Mouse (Mus musculus): Measurements from ENCODE around the gene Itgad. TPM values are rescaled to one million over a fixed set of nuclear protein-coding genes. Genes with fewer than 3 reads are reported as not detected.

The Itgad gene
- polyA plus RNA-seq, 1 experiment, result 0.13 TPM

GRCm38 (mm10) chr7:128128741-128129720 lies 25.1 kb upstream of the Itgad start, which contains the start of gene Itgax:
Gene Itgax (plus strand): TSS chr7:128129547.
- no peak within 1 kb of the TSS for H3K4me3 ChIP-seq
- H3ac ChIP-seq (ENCODE audit: control insufficient read depth, insufficient read length), result no peak within 1 kb of the TSS
- H3K79me2 ChIP-seq (ENCODE audit: control insufficient read depth, insufficient read depth), result no peaks in the 10 kb centered on the region
- no peak within 1 kb of the TSS for H3K4me2 ChIP-seq (ENCODE audit: low read depth)
- H3K27me3 ChIP-seq (ENCODE audit: control insufficient read depth, insufficient read depth, insufficient read length), result peaks cover 48% of the 10 kb centered on the region
- no peaks in the 10 kb centered on the region for H3K36me3 ChIP-seq (ENCODE audit: control insufficient read depth, insufficient read depth)
- TF ChIP-seq MYOG (IDR thresholded peaks at IDR 0.05; ENCODE audit: control insufficient read depth in 1 of 3, insufficient read depth in 1 of 3, insufficient read length in 2 of 3, low read depth in 2 of 3) (no peak), E2F4 (IDR thresholded peaks at IDR 0.05; ENCODE audit: insufficient read depth) (no peak), TCF3 (IDR thresholded peaks at IDR 0.05; ENCODE audit: insufficient read length, low read depth) (no peak), CEBPB (IDR thresholded peaks at IDR 0.05; ENCODE audit: insufficient read depth, poor library complexity, severe bottlenecking) (no peak), MAX (IDR thresholded peaks at IDR 0.05; ENCODE audit: low read depth) (no peak), POLR2AphosphoS2 (IDR thresholded peaks at IDR 0.05; ENCODE audit: insufficient read length, low read depth) (no peak), POLR2A (IDR thresholded peaks at IDR 0.05; ENCODE audit: insufficient read length, low read depth) (no peak), REST (IDR thresholded peaks at IDR 0.05; ENCODE audit: insufficient read depth, insufficient read length) (no peak), TCF12 (IDR thresholded peaks at IDR 0.05; ENCODE audit: insufficient read depth, poor library complexity, severe bottlenecking) (no peak), MYOD1 (IDR thresholded peaks at IDR 0.05; ENCODE audit: control insufficient read depth in 1 of 3, insufficient read length in 2 of 3, low read depth in 2 of 3) (no peak), USF1 (IDR thresholded peaks at IDR 0.05; ENCODE audit: low read depth) (no peak), SRF (IDR thresholded peaks at IDR 0.05; ENCODE audit: control insufficient read depth, insufficient read length, low read depth) (no peak)

GRCm38 (mm10) chr7:128132148-128132547 lies 22.0 kb upstream of the Itgad start:
- TF ChIP-seq TCF3 (IDR thresholded peaks at IDR 0.05; ENCODE audit: insufficient read length, low read depth) (no peak), CEBPB (IDR thresholded peaks at IDR 0.05; ENCODE audit: insufficient read depth, poor library complexity, severe bottlenecking) (no peak), TCF12 (IDR thresholded peaks at IDR 0.05; ENCODE audit: insufficient read depth, poor library complexity, severe bottlenecking) (no peak), MAX (IDR thresholded peaks at IDR 0.05; ENCODE audit: low read depth) (no peak), POLR2AphosphoS2 (IDR thresholded peaks at IDR 0.05; ENCODE audit: insufficient read length, low read depth) (no peak), SRF (IDR thresholded peaks at IDR 0.05; ENCODE audit: control insufficient read depth, insufficient read length, low read depth) (no peak), E2F4 (IDR thresholded peaks at IDR 0.05; ENCODE audit: insufficient read depth) (no peak), USF1 (IDR thresholded peaks at IDR 0.05; ENCODE audit: low read depth) (no peak), MYOG (IDR thresholded peaks at IDR 0.05; ENCODE audit: control insufficient read depth in 1 of 3, insufficient read depth in 1 of 3, insufficient read length in 2 of 3, low read depth in 2 of 3) (no peak), MYOD1 (IDR thresholded peaks at IDR 0.05; ENCODE audit: control insufficient read depth in 1 of 3, insufficient read length in 2 of 3, low read depth in 2 of 3) (no peak), POLR2A (IDR thresholded peaks at IDR 0.05; ENCODE audit: insufficient read length, low read depth) (no peak), REST (IDR thresholded peaks at IDR 0.05; ENCODE audit: insufficient read depth, insufficient read length) (no peak)
- no peaks in the 10 kb centered on the region for H3K79me2 ChIP-seq (ENCODE audit: control insufficient read depth, insufficient read depth)

GRCm38 (mm10) chr7:128133596-128133995 lies 20.6 kb upstream of the Itgad start:
- H3K36me3 ChIP-seq (ENCODE audit: control insufficient read depth, insufficient read depth), result no peaks in the 10 kb centered on the region
- TF ChIP-seq E2F4 (IDR thresholded peaks at IDR 0.05; ENCODE audit: insufficient read depth) (no peak), CEBPB (IDR thresholded peaks at IDR 0.05; ENCODE audit: insufficient read depth, poor library complexity, severe bottlenecking) (no peak), TCF3 (IDR thresholded peaks at IDR 0.05; ENCODE audit: insufficient read length, low read depth) (no peak), REST (IDR thresholded peaks at IDR 0.05; ENCODE audit: insufficient read depth, insufficient read length) (no peak), SRF (IDR thresholded peaks at IDR 0.05; ENCODE audit: control insufficient read depth, insufficient read length, low read depth) (no peak), TCF12 (IDR thresholded peaks at IDR 0.05; ENCODE audit: insufficient read depth, poor library complexity, severe bottlenecking) (no peak), POLR2AphosphoS2 (IDR thresholded peaks at IDR 0.05; ENCODE audit: insufficient read length, low read depth) (no peak), POLR2A (IDR thresholded peaks at IDR 0.05; ENCODE audit: insufficient read length, low read depth) (no peak), MYOG (IDR thresholded peaks at IDR 0.05; ENCODE audit: control insufficient read depth in 1 of 3, insufficient read depth in 1 of 3, insufficient read length in 2 of 3, low read depth in 2 of 3) (no peak), MYOD1 (IDR thresholded peaks at IDR 0.05; ENCODE audit: control insufficient read depth in 1 of 3, insufficient read length in 2 of 3, low read depth in 2 of 3) (no peak), MAX (IDR thresholded peaks at IDR 0.05; ENCODE audit: low read depth) (no peak)
- H3K4me3 ChIP-seq, result no peak overlapping the region
- H3K79me2 ChIP-seq (ENCODE audit: control insufficient read depth, insufficient read depth), result no peaks in the 10 kb centered on the region
- H3ac ChIP-seq (ENCODE audit: control insufficient read depth, insufficient read length), result no peak overlapping the region
- peaks cover 63% of the 10 kb centered on the region for H3K27me3 ChIP-seq (ENCODE audit: control insufficient read depth, insufficient read depth, insufficient read length)
- H3K4me2 ChIP-seq (ENCODE audit: low read depth), result no peak overlapping the region

More at GRCm38 (mm10) chr7:128132148-128132547, 22.0 kb upstream of the Itgad start:
- peaks cover 67% of the 10 kb centered on the region for H3K27me3 ChIP-seq (ENCODE audit: control insufficient read depth, insufficient read depth, insufficient read length)
- no peak overlapping the region for H3K4me2 ChIP-seq (ENCODE audit: low read depth)
- H3K4me3 ChIP-seq, result no peak overlapping the region
- no peak overlapping the region for H3ac ChIP-seq (ENCODE audit: control insufficient read depth, insufficient read length)
- H3K36me3 ChIP-seq (ENCODE audit: control insufficient read depth, insufficient read depth), result no peaks in the 10 kb centered on the region

- TF ChIP-seq E2F4 (IDR thresholded peaks at IDR 0.05; ENCODE audit: insufficient read depth) (no peak), USF1 (IDR thresholded peaks at IDR 0.05; ENCODE audit: low read depth) (no peak), POLR2AphosphoS2 (IDR thresholded peaks at IDR 0.05; ENCODE audit: insufficient read length, low read depth) (no peak), MYOG (IDR thresholded peaks at IDR 0.05; ENCODE audit: control insufficient read depth in 1 of 3, insufficient read depth in 1 of 3, insufficient read length in 2 of 3, low read depth in 2 of 3) (no peak), TCF3 (IDR thresholded peaks at IDR 0.05; ENCODE audit: insufficient read length, low read depth) (no peak), SRF (IDR thresholded peaks at IDR 0.05; ENCODE audit: control insufficient read depth, insufficient read length, low read depth) (no peak), TCF12 (IDR thresholded peaks at IDR 0.05; ENCODE audit: insufficient read depth, poor library complexity, severe bottlenecking) (no peak), REST (IDR thresholded peaks at IDR 0.05; ENCODE audit: insufficient read depth, insufficient read length) (no peak), POLR2A (IDR thresholded peaks at IDR 0.05; ENCODE audit: insufficient read length, low read depth) (no peak), MYOD1 (IDR thresholded peaks at IDR 0.05; ENCODE audit: control insufficient read depth in 1 of 3, insufficient read length in 2 of 3, low read depth in 2 of 3) (no peak), CEBPB (IDR thresholded peaks at IDR 0.05; ENCODE audit: insufficient read depth, poor library complexity, severe bottlenecking) (no peak), MAX (IDR thresholded peaks at IDR 0.05; ENCODE audit: low read depth) (no peak)
- Histone ChIP-seq H3K4me2 (ENCODE audit: low read depth) (no peak overlapping the region), H3K4me3 (no peak overlapping the region), H3K36me3 (ENCODE audit: control insufficient read depth, insufficient read depth) (no peaks in the 10 kb centered on the region), H3K27me3 (ENCODE audit: control insufficient read depth, insufficient read depth, insufficient read length) (peaks cover 76% of the 10 kb centered on the region), H3ac (ENCODE audit: control insufficient read depth, insufficient read length) (no peak overlapping the region), H3K79me2 (ENCODE audit: control insufficient read depth, insufficient read depth) (no peaks in the 10 kb centered on the region)
These were observed 17.2 kb upstream of the Itgad start for GRCm38 (mm10) chr7:128136927-128137326.
